Mouse (Mus musculus) liver, postnatal 0 days (tissue): ENCODE results near the gene Gm8947. TPM values are rescaled to one million over a fixed set of nuclear protein-coding genes. Genes with fewer than 3 reads are reported as not detected.
"Not testable (repeated sequence)": the region's sequence is repeated elsewhere in the genome, so short reads cannot be mapped to it uniquely, and the experiment has no call there.

Experiments
- ATAC-seq: fragments of 200-750 bp; cut with Nextera tagmentation; 2 replicates; pipeline ENCODE4 v1.8.0; 2017; ENCODE audit warnings: mild to moderate bottlenecking, moderate library complexity
- DNase-seq: peaks from one replicate; pipeline ENCODE4 v3.0.0-alpha.2; 2016
- H3K27ac ChIP-seq: fragments of 300-500 bp; sonication (generic); 2 replicates; pipeline ENCODE4 v1.5.1; 2014; ENCODE audit warnings: antibody characterized with exemption, moderate library complexity, mild to moderate bottlenecking, low read depth
- H3K27me3 ChIP-seq: fragments of 300-500 bp; sonication (generic); 2 replicates; pipeline ENCODE4 v1.6.1; 2014; ENCODE audit warnings: low read length, control low read depth, mixed read lengths; ENCODE audit not compliant: insufficient read depth
- H3K36me3 ChIP-seq: fragments of 300-500 bp; sonication (generic); replicated peaks from 2 replicates; pipeline ENCODE4 v1.6.1; 2014; ENCODE audit warnings: mild to moderate bottlenecking, control low read depth, low read length, moderate library complexity, mixed read lengths; ENCODE audit not compliant: insufficient read depth
- H3K4me1 ChIP-seq: fragments of 300-500 bp; sonication (generic); 2 replicates; pipeline ENCODE4 v1.6.1; 2014; ENCODE audit warnings: antibody characterized with exemption, mild to moderate bottlenecking, control low read depth; ENCODE audit not compliant: insufficient read depth
- H3K4me2 ChIP-seq: fragments of 300-500 bp; sonication (generic); 2 replicates; pipeline ENCODE4 v1.6.1; 2014; ENCODE audit warnings: low read depth, mild to moderate bottlenecking, low read length, moderate library complexity, mixed read lengths
- H3K4me3 ChIP-seq: fragments of 300-500 bp; sonication (generic); 2 replicates; pipeline ENCODE4 v1.5.1; 2014; ENCODE audit warnings: low read depth, low read length
- H3K9ac ChIP-seq: fragments of 300-500 bp; sonication (generic); replicated peaks from 2 replicates; pipeline ENCODE4 v1.6.1; 2014; ENCODE audit warnings: mild to moderate bottlenecking, moderate library complexity
- H3K9me3 ChIP-seq: fragments of 300-500 bp; sonication (generic); 2 replicates; pipeline ENCODE4 v1.6.1; 2016; ENCODE audit warnings: mild to moderate bottlenecking, control low read depth, low read length, mixed read lengths
- CTCF ChIP-seq: sonication (generic); IDR thresholded peaks from 2 replicates; pipeline ENCODE4 v1.5.1; 2016; ENCODE audit warnings: antibody characterized with exemption, low read depth
- EP300 ChIP-seq: IDR thresholded peaks from 2 replicates; pipeline ENCODE4 v1.6.1; 2016; ENCODE audit warnings: antibody characterized with exemption, low read depth, mild to moderate bottlenecking
- WGBS: fragments of 180-500 bp; shearing (Covaris S2); extraction: QIAGEN DNeasy Blood & Tissue Kit; methylation state at CpG from one replicate; pipeline ENCODE4 v1.1.7; 2014; ENCODE audit not compliant: insufficient replicate concordance; 5-methylcytosine and 5-hydroxymethylcytosine counted together
- polyA plus RNA-seq: library from polyadenylated mRNA; unstranded; fragments of >200 nt; fragmentation: Nextera tagmentation; extraction: Ambion mirVana; gene quantifications from 2 replicates; pipeline ENCODE4 v1.2.1, GENCODE M21; 2015

The Gm8947 gene
- polyA plus RNA-seq, 1 experiment from 2014 or later: 0.28 TPM

GRCm38 (mm10) chr1:151178505-151179083, 13.6 kb upstream of the Gm8947 start:
- Histone ChIP-seq H3K4me2 (no peak overlapping the region; the same call in 1 of the 2 replicates), H3K27ac (0 out of 2 replicates have a peak overlapping the region, but pooled peaks have one; percentile 80), H3K9me3 (no peaks in the 10 kb centered on the region), H3K36me3 (no peaks in the 10 kb centered on the region), H3K4me1 (peaks cover 19% of the 10 kb centered on the region), H3K27me3 (no peaks in the 10 kb centered on the region), H3K9ac (no peak overlapping the region), H3K4me3 (no peak overlapping the region)
- no peak for ATAC-seq
- TF ChIP-seq CTCF (no peak), EP300 (no peak)
- DNase-seq: no peak
- 84% methylated on average over 2 of the region's 2 CpGs for WGBS

GRCm38 (mm10) chr1:151180167-151180566, 12.0 kb upstream of the Gm8947 start:
- no peak for ATAC-seq

DNA sequence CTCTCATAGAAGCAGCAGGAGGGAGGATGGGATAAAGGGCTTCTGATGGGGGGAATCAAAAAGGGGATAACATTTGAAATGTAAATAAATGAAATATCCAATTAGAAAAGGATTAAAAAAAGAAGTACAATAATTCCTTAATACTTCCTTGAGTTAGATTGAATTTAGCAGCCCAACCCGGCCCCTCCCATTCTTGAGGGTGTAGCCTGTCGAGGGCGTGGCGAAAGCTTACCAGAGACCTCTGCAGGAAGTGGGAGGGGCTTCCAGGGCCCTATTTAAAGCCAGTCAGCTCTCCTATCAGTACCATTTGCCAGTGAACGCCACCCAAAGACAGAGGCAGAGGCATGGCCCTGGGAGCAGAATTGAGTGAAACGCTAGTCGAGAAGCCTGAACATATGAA, 9.9 kb upstream of the Gm8947 start, which contains the start of gene Gm47985:
Gene Gm47985 (plus strand): TSS at position 272 of the 400 bp plus-strand sequence.
- WGBS: no CpG with 5 or more reads among the region's 7 CpGs

More at GRCm38 (mm10) chr1:151180167-151180566, 12.0 kb upstream of the Gm8947 start:
- Histone ChIP-seq H3K27me3 (no peaks in the 10 kb centered on the region), H3K9ac (no peak overlapping the region), H3K4me1 (peaks cover 19% of the 10 kb centered on the region), H3K27ac (no peak overlapping the region), H3K9me3 (no peaks in the 10 kb centered on the region), H3K4me2 (no peak overlapping the region), H3K4me3 (no peak overlapping the region), H3K36me3 (no peaks in the 10 kb centered on the region)
- 59% methylated on average over 2 of the region's 2 CpGs for WGBS
- no peak for DNase-seq
- TF ChIP-seq EP300: peak; percentile 58
- TF ChIP-seq CTCF: no peak

DNA sequence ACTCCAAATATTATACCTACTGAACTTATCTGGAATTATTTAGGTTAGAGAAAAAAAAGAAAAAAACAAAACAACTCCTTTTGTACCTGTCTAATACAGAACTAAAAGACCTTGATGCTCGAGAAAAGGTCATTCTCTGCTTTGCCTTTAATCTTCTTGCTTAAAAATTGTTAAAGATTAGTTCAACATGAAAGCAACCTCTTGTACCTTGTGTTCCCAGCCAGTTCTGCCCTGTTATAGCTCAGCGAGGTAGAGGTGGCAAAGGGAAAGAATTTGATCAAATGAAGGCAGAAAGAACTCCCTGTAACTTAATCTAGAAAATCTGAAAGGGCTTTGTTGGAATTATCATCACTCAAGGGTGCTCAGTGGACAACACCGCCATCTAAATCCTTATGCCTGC, 6.0 kb upstream of the Gm8947 start:
- not testable (repeated sequence) for H3K27ac ChIP-seq, H3K36me3 ChIP-seq, H3K4me3 ChIP-seq, H3K27me3 ChIP-seq, H3K4me2 ChIP-seq, H3K4me1 ChIP-seq, H3K9ac ChIP-seq, ATAC-seq, DNase-seq, H3K9me3 ChIP-seq
- WGBS: 67% methylated on average over 3 of the region's 3 CpGs

More for the DNA sequence above, 9.9 kb upstream of the Gm8947 start, which contains the start of gene Gm47985:
- H3K4me1 ChIP-seq: peaks cover 15% of the 10 kb centered on the region
- ATAC-seq, H3K27me3 ChIP-seq, H3K9me3 ChIP-seq, H3K4me3 ChIP-seq, H3K4me2 ChIP-seq, H3K36me3 ChIP-seq, H3K27ac ChIP-seq, DNase-seq, H3K9ac ChIP-seq: not testable (repeated sequence)

- not testable (repeated sequence) for ATAC-seq, H3K9me3 ChIP-seq, DNase-seq, H3K4me2 ChIP-seq, H3K27ac ChIP-seq, H3K4me3 ChIP-seq, H3K9ac ChIP-seq, H3K36me3 ChIP-seq, H3K27me3 ChIP-seq, H3K4me1 ChIP-seq
- 70% methylated on average over 4 of the region's 4 CpGs for WGBS
Measured at GRCm38 (mm10) chr1:151186879-151187424, 5.2 kb upstream of the Gm8947 start.

GRCm38 (mm10) chr1:151188469-151188868, 3.7 kb upstream of the Gm8947 start:
- DNase-seq (no peak), ATAC-seq (no peak)
- H3K27me3 ChIP-seq: no peaks in the 10 kb centered on the region
- no peak overlapping the region for H3K9ac ChIP-seq
- H3K4me1 ChIP-seq: no peaks in the 10 kb centered on the region
- no peak overlapping the region for H3K4me2 ChIP-seq
- WGBS: 82% methylated on average over 4 of the region's 4 CpGs
- H3K4me3 ChIP-seq: no peak overlapping the region
- no peak overlapping the region for H3K27ac ChIP-seq
- TF ChIP-seq EP300 (no peak), CTCF (no peak)
- no peaks in the 10 kb centered on the region for H3K9me3 ChIP-seq
- H3K36me3 ChIP-seq: no peaks in the 10 kb centered on the region

GRCm38 (mm10) chr1:151192739-151193138, 563 bp downstream of the Gm8947 start:
- not testable (repeated sequence) for H3K9me3 ChIP-seq, H3K36me3 ChIP-seq, H3K4me3 ChIP-seq, H3K27ac ChIP-seq, ATAC-seq, H3K27me3 ChIP-seq, H3K4me1 ChIP-seq, H3K4me2 ChIP-seq, H3K9ac ChIP-seq, DNase-seq
- WGBS: 90% methylated on average over 13 of the region's 15 CpGs

GRCm38 (mm10) chr1:151195986-151196385, 3.8 kb downstream of the Gm8947 start:
- not testable (repeated sequence) for H3K4me2 ChIP-seq, H3K36me3 ChIP-seq, H3K27me3 ChIP-seq, H3K4me3 ChIP-seq, H3K4me1 ChIP-seq, DNase-seq, H3K9me3 ChIP-seq, H3K27ac ChIP-seq, H3K9ac ChIP-seq, ATAC-seq
- 77% methylated on average over 4 of the region's 4 CpGs for WGBS

GRCm38 (mm10) chr1:151196690-151197089, 4.5 kb downstream of the Gm8947 start:
- H3K27ac ChIP-seq: not testable (repeated sequence)

More at GRCm38 (mm10) chr1:151196690-151197089, 4.5 kb downstream of the Gm8947 start:
- not testable (repeated sequence) for H3K4me2 ChIP-seq, ATAC-seq, H3K36me3 ChIP-seq, H3K4me3 ChIP-seq, H3K4me1 ChIP-seq, DNase-seq, H3K27me3 ChIP-seq, H3K9me3 ChIP-seq, H3K9ac ChIP-seq
- WGBS: 72% methylated on average over 3 of the region's 3 CpGs
